In genomic region chr9:103365290-103366247, GRCm38 (mm10) we compare ENCODE assay signal across 1 mouse cellular context.
TF ChIP-seq lines count a peak whose summit lies in the region.

Gene Cdv3, minus strand, starts transcription at chr9:103365840.

TF ChIP-seq in CH12.LX, 34 proteins besides CTCF, POLR2A, EP300 and RAD21 (continued from another document):
- TF ChIP-seq USF2 (conservative IDR thresholded peaks at IDR 0.05; ENCODE audit: low read depth, low read length), result no peak
- peak; percentile 97 for TF ChIP-seq MAX (IDR thresholded peaks at IDR 0.05; ENCODE audit: low read length)
- TF ChIP-seq ZNF384 (IDR thresholded peaks at IDR 0.05; ENCODE audit: low read depth, low read length), result no peak
- TF ChIP-seq NRF1 (IDR thresholded peaks at IDR 0.05; ENCODE audit: low read depth, low read length), result peak; percentile 93
- TF ChIP-seq MXI1 (IDR thresholded peaks at IDR 0.05; ENCODE audit: low read depth, low read length), result peak; percentile 98
- peak; percentile 71 for TF ChIP-seq CHD2 (IDR thresholded peaks at IDR 0.05; ENCODE audit: low read length)
- no peak; the same call in 1 of the 2 replicates for TF ChIP-seq ETS1 (conservative IDR thresholded peaks at IDR 0.05; ENCODE audit: low read depth, low read length)
- TF ChIP-seq JUND (conservative IDR thresholded peaks at IDR 0.05; ENCODE audit: low read depth, low read length), result no peak
- TF ChIP-seq UBTF (IDR thresholded peaks at IDR 0.05; ENCODE audit: low read depth, low read length), result peak; percentile 73; the same call in 1 of the 2 replicates
- TF ChIP-seq CHD1 (IDR thresholded peaks at IDR 0.05; ENCODE audit: low read depth, low read length), result no peak
- peak; percentile 58 for TF ChIP-seq HCFC1 (IDR thresholded peaks at IDR 0.05; ENCODE audit: low read depth, low read length)
